Mouse (Mus musculus) granulocyte monocyte progenitor cell, adult 5-6 weeks (primary cell): ENCODE measurements at regions not wholly inside any gene's neighbourhood (a gene's known extent, or its start where the extent isn't known, plus 50 kb on each side); places are given as distances from the start of the nearest gene placed in this dataset.

Experiments used
- ATAC-seq: replicated peaks from 2 replicates; pipeline ENCODE4 v1.8.0; 2016; ENCODE audit warnings: mild to moderate bottlenecking, moderate TSS enrichment, inconsistent platforms; ENCODE audit not compliant: poor library complexity, severe bottlenecking

DNA sequence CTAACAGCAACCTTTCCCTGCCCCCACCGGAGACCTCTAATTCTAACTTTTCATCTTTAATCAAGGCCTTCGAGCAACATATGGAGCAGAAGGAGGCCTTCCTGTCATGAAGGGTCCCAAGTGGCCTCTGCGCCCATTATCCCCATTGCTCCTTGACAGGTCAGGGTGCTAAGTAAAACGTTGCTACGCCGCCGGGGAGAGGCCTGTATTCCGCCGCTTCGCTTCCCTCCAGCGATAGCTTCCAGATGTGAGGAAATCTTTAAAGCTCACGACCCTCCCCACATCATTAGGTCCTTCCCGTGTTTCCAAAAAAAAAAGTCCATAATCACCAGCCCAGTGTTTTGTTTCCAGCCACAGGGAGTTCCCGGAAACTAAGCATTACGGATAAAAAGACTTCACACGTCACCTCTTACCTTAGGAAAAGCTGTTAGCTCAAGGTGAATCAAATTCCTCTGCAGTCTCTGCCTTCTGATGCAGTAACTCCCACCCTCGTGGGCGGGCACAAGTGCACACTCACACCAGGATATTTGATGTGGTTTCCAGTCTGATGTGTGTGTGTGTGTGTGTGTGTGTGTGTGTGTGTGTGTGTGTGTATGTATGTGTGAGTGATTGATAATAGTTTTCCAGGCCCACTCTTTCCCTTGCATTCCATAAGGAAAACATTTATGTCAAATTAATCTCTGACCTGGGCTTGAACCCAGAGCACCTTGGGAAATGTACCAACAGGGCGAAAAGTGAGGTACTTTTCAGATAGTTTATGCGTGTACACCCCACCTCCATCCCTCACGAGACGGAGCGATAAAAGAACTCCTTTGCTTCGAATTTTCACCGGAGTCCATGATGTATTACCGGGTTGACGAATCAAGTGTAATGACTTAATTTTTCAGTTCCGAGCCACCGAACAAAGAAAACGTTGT, 107.5 kb downstream of the Gm45692 start:
- no peak for ATAC-seq

GRCm38 (mm10) chr8:26227529-26227895, 108.2 kb downstream of the Gm45692 start:
- ATAC-seq: no peak

GRCm38 (mm10) chr8:26229548-26229947, 110.2 kb downstream of the Gm45692 start:
- ATAC-seq: no peak

GRCm38 (mm10) chr8:26239075-26239474, 119.7 kb downstream of the Gm45692 start:
- ATAC-seq: no peak

DNA sequence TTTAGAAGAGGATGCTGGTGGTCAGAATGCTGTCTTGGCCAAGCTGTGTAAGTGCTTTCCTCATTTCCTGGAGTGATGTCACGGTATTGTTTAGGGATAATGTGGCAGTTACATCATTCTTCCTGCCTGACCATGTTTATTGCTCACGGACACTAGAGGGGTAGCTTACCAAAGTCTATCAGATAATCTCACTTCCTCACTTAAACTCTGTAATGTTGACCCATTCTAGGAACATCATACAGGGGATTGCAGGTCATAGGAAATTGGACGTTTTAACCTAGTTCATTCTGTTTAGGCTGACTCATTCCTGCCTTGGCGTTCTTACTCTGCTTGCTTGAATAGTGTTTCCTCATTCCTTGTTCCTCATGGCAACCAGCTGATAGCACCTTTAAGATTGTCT, 120.3 kb downstream of the Gm45692 start:
- ATAC-seq: peak; percentile 95

- no peak for ATAC-seq
Observed at GRCm38 (mm10) chr8:26243743-26244142, 124.4 kb downstream of the Gm45692 start.

- no peak for ATAC-seq
Observed at GRCm38 (mm10) chr8:26244308-26244707, 125.0 kb downstream of the Gm45692 start.

DNA sequence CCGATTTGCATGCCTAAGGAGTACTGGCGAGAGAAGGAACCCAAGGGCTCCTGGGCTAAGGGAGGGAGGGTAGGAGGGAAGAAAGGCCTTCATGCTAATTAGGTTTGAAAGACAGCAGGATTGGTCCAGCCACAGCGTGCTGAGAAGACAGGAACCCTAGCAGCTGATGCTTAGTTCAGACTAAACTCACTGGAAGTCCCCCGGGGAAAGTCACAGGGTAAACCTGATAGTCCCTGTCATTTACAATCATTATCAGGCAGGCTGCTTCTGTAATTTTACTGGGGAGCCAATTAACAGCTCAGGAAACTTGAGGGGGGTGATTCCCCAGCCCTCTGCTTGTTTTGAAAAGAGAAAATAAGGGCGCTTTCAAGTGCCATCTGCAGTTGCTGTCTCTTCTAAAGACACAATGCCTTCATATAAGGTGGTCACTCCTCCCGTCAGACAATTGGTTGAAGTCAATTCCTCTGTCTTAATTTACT, 135.9 kb downstream of the Gm45692 start:
- no peak for ATAC-seq

DNA sequence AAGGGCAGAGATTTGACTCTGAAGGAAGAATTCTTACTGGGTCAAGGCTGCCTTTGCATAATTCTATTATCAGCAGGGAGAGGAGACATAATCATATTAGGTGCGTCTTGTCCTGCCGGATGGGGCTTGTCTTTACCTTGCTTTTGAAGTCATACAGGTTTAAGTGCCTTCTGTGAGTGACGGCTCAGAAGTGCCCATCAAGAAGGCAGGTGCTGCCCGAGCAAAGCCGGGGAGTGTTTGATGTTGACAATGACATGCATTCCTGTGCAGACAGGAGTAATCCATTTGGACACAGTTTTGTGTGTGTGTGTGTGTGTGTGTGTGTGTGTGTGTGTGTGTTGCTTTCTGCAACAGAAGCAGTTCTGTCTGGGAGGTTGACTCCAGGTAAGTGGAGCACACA, 141.0 kb downstream of the Gm45692 start:
- ATAC-seq: no peak

GRCm38 (mm10) chr8:26262536-26262935, 143.2 kb downstream of the Gm45692 start:
- no peak for ATAC-seq

- ATAC-seq: no peak
Observed at GRCm38 (mm10) chr8:26264869-26265321, 145.6 kb downstream of the Gm45692 start.

GRCm38 (mm10) chr8:26265366-26265765, 146.0 kb downstream of the Gm45692 start:
- no peak for ATAC-seq

DNA sequence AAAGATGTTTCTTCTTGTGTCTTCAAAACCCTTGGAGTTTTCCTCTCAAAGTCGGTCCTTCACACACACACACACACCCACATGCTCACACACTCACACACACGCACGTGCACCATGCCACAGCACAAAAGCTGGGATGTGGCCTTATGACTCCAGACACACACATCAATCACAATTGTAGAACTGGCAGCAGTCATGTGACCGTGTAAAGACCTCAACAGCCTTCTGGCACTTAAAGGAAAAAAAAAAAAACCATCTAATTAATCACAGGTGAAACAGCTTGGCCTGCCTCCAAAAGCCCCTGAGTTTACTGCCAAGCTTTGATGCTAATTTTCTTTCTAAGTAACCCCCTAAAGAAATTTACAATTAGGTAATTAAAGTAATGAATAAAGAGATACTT, 147.1 kb downstream of the Gm45692 start:
- ATAC-seq: no peak

DNA sequence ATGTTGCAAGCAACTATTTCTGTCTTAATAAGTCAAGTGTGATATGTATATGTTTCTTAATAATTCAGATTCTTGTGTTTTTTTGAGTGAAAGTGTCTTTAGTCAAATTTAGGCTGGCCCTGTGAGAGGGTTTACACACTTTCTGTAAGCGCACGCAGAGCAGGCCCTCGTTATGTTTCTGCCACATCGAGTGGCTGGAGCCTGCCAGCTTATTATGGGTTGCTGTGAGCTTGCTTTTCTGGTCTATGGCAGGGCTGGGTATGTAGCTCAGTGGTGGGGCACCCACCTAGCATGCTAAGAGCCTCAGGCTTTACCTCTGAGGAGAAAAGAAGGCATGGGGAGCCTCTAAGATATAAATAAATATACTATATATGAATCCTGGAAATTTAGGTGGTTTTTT, 148.2 kb downstream of the Gm45692 start:
- ATAC-seq: no peak

- no peak for ATAC-seq
Observed at GRCm38 (mm10) chr8:26268751-26269415, 149.5 kb downstream of the Gm45692 start.

- ATAC-seq: peak; percentile 62
Observed at GRCm38 (mm10) chr8:26272110-26272509, 152.8 kb downstream of the Gm45692 start.

DNA sequence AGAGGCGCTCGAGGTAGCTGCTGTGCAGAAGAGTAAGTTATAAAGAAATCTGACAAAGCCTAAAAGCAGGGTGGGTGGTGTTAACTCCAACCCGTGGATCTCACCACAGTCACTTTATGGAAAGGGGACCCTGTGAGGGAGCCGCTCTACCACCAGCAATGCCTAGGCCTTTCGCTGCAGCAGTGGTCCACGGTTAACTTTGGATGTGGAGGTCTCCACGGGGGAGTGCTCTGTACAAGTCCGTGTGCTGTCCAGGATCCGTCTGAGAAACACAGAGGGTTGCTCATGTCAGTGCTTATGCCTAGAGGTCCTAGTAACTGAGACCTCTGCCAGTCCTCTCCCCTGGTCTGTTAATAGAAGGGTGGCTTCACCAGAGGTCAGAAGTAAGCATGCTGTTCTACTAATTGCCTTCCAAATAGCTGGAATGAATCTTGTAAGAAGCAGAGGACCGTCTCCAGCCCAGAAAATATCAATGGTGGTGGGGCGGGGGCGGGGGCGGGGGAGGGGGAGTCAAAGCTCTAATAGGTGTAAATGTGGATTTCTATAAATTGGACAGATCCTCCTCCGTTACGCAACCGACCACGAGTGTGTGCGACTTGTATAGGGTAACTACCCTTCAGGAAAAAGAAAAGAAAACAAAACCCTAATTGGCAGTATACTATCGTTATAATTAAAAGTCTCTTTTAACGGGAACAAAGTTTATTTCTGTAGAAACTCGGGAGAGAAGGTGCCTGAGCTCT, 153.5 kb downstream of the Gm45692 start:
- no peak for ATAC-seq

- ATAC-seq: 0 out of 2 replicates have a peak, but pooled peaks have one; percentile 20
Observed at GRCm38 (mm10) chr8:26273415-26273760, 154.1 kb downstream of the Gm45692 start.

DNA sequence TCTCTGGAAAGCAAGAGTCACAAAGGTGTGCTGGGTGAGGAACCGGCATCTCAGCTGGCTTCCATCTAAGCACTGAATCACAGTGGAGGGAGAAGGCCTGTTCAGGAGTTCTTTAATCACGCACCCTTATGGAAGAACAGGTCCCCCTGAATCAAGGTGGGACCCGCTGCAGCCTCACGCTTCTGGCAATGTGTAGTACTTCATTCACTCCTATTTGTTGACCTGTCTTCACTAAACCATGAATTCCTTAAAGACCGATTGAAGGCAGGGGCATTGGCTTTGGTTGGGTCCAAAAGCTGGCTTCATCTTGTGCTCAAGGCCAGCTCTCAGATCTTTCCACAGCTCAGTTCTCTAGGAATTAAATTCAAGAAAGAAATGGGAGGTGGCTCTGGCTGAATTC, 154.5 kb downstream of the Gm45692 start:
- no peak for ATAC-seq

GRCm38 (mm10) chr8:26274481-26274880, 155.1 kb downstream of the Gm45692 start:
- no peak for ATAC-seq
